Mouse (Mus musculus) stomach, postnatal 0 days (tissue): ENCODE data around the gene Gmeb2.

ENCODE experiments used
- CTCF ChIP-seq: IDR thresholded peaks from 2 replicates; pipeline ENCODE4 v1.5.1; 2016; ENCODE audit warnings: antibody characterized with exemption, low read depth, mild to moderate bottlenecking, moderate library complexity
- EP300 ChIP-seq: optimal IDR thresholded peaks from 2 replicates; pipeline ENCODE3; 2016; ENCODE audit warnings: antibody characterized with exemption

GRCm38 (mm10) chr2:181231171-181231570, 56.7 kb downstream of the Gmeb2 start:
- TF ChIP-seq EP300 = no peak
- TF ChIP-seq CTCF = no peak
